Mouse (Mus musculus): Measurements from ENCODE around the gene Hcrtr2. TPM values are rescaled to one million over a fixed set of nuclear protein-coding genes. Genes with fewer than 3 reads are reported as not detected.

The Hcrtr2 gene
- total and polyA plus RNA-seq, 3 experiments, result not detected

- no peaks in the 10 kb centered on the region for H3K79me2 ChIP-seq (ENCODE audit: control insufficient read depth, insufficient read depth, low read length, poor library complexity)
- DNase-seq (ENCODE audit: low read depth, low spot score), result peak; percentile 83
- no peaks in the 10 kb centered on the region for H3K9me3 ChIP-seq (replicated peaks; ENCODE audit: insufficient read depth, low read length)
- no peak overlapping the region for H3K9ac ChIP-seq (ENCODE audit: control insufficient read depth, low read depth, low read length, poor library complexity, severe bottlenecking)
- TF ChIP-seq SMC3 (IDR thresholded peaks at IDR 0.05; ENCODE audit: low read depth, low read length) (peak; percentile 77), GATA1 (IDR thresholded peaks at IDR 0.05; ENCODE audit: low read depth, low read length) (peak; percentile 53; the same call in 1 of the 2 replicates), ELF1 (IDR thresholded peaks at IDR 0.05; ENCODE audit: low read depth, low read length) (no peak), EP300 (IDR thresholded peaks at IDR 0.05; ENCODE audit: low read depth in 1 of 2, low read length in 2 of 2) (no peak), TAL1 (IDR thresholded peaks at IDR 0.05; ENCODE audit: low read length) (no peak), NELFE (IDR thresholded peaks at IDR 0.05; ENCODE audit: low read depth, low read length) (no peak), ZC3H11A (IDR thresholded peaks at IDR 0.05; ENCODE audit: low read depth, low read length) (peak; percentile 69), E2F4 (IDR thresholded peaks at IDR 0.05; ENCODE audit: borderline replicate concordance, low read depth, low read length) (no peak), CTCF (IDR thresholded peaks at IDR 0.05 in 2 of 3, conservative IDR thresholded peaks at IDR 0.05 in 1 of 3; ENCODE audit: control insufficient read depth in 1 of 3, insufficient read depth in 1 of 3, low read depth in 2 of 3, low read length in 3 of 3, poor library complexity in 1 of 3, severe bottlenecking in 1 of 3) (peak; percentile 61 to 80 (median 68)), KAT2A (conservative IDR thresholded peaks at IDR 0.05; ENCODE audit: low read depth, low read length) (no peak), RAD21 (IDR thresholded peaks at IDR 0.05; ENCODE audit: low read depth, low read length) (peak; percentile 71), TBP (IDR thresholded peaks at IDR 0.05; ENCODE audit: low read depth, low read length) (no peak), MEF2A (IDR thresholded peaks at IDR 0.05; ENCODE audit: extremely low read depth, insufficient replicate concordance, low read depth, low read length, poor library complexity, severe bottlenecking) (no peak)
- no peaks in the 10 kb centered on the region; a peak in 1 of 4 replicates for H3K4me1 ChIP-seq (ENCODE audit: control insufficient read depth in 1 of 2, insufficient read depth in 2 of 2, low read length in 2 of 2)
- peaks cover 0 to 8% of the 10 kb centered on the region in 2 experiments; a peak in 1 of 4 replicates for H3K36me3 ChIP-seq (ENCODE audit: control insufficient read depth in 1 of 2, insufficient read depth in 2 of 2, low read length in 2 of 2)
- H3K27me3 ChIP-seq (ENCODE audit: control insufficient read depth in 1 of 2, insufficient read depth in 2 of 2, low read length in 2 of 2), result no peaks in the 10 kb centered on the region
- H3K27ac ChIP-seq (ENCODE audit: control insufficient read depth, low read depth, low read length), result no peak overlapping the region
- peak overlapping the region; percentile 19 to 28; a peak in 2 of 4 replicates for H3K4me3 ChIP-seq (ENCODE audit: control insufficient read depth in 1 of 2, insufficient read depth in 1 of 2, low read depth in 2 of 2, low read length in 2 of 2)
Measured at GRCm38 (mm10) chr9:76236626-76237025, 87.0 kb downstream of the Hcrtr2 start.

GRCm38 (mm10) chr9:76235945-76236503 lies 87.6 kb downstream of the Hcrtr2 start:
- no peaks in the 10 kb centered on the region for H3K9me3 ChIP-seq (replicated peaks; ENCODE audit: insufficient read depth, low read length)
- TF ChIP-seq TBP (IDR thresholded peaks at IDR 0.05; ENCODE audit: low read depth, low read length) (no peak), TAL1 (IDR thresholded peaks at IDR 0.05; ENCODE audit: low read length) (0 out of 2 replicates have a peak, but pooled peaks have one; percentile 17)
- no peaks in the 10 kb centered on the region for H3K27me3 ChIP-seq (ENCODE audit: control insufficient read depth in 1 of 2, insufficient read depth in 2 of 2, low read length in 2 of 2)
- no peaks in the 10 kb centered on the region for H3K79me2 ChIP-seq (ENCODE audit: control insufficient read depth, insufficient read depth, low read length, poor library complexity)
- peak; percentile 63 for DNase-seq (ENCODE audit: low read depth, low spot score)
- peaks cover 0 to 8% of the 10 kb centered on the region in 2 experiments; a peak in 1 of 4 replicates for H3K36me3 ChIP-seq (ENCODE audit: control insufficient read depth in 1 of 2, insufficient read depth in 2 of 2, low read length in 2 of 2)
- H3K27ac ChIP-seq (ENCODE audit: control insufficient read depth, low read depth, low read length), result no peak overlapping the region
- peak overlapping the region in 1 of 2 experiments; percentile 38; a peak in 2 of 4 replicates for H3K4me3 ChIP-seq (ENCODE audit: control insufficient read depth in 1 of 2, insufficient read depth in 1 of 2, low read depth in 2 of 2, low read length in 2 of 2)
- no peaks in the 10 kb centered on the region; a peak in 1 of 4 replicates for H3K4me1 ChIP-seq (ENCODE audit: control insufficient read depth in 1 of 2, insufficient read depth in 2 of 2, low read length in 2 of 2)
- H3K9ac ChIP-seq (ENCODE audit: control insufficient read depth, low read depth, low read length, poor library complexity, severe bottlenecking), result no peak overlapping the region

DNA sequence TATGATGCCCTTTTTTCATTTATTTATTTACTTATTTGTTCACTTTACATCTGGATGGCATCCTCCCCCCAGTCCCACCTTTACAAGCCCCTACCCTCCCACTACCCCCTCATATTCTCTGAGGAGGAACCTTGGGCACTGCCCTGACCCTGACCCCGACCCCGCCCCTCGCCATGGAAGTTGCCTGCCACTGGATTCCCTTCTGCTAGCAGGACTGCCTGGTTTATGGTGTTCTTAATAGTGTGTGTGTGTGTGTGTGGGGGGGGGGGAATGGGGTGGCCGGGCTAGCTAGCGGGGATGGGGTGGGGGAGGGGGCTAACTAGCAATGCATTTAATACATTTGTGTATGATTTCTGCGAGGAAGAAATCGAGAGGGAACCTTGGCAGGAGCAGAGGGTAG lies 88.8 kb downstream of the Hcrtr2 start:
- no peaks in the 10 kb centered on the region; a peak in 1 of 4 replicates for H3K4me1 ChIP-seq (ENCODE audit: control insufficient read depth in 1 of 2, insufficient read depth in 2 of 2, low read length in 2 of 2)
- no peaks in the 10 kb centered on the region for H3K9me3 ChIP-seq (replicated peaks; ENCODE audit: insufficient read depth, low read length)
- H3K27ac ChIP-seq (ENCODE audit: control insufficient read depth, low read depth, low read length), result no peak overlapping the region
- no peaks in the 10 kb centered on the region for H3K27me3 ChIP-seq (ENCODE audit: control insufficient read depth in 1 of 2, insufficient read depth in 2 of 2, low read length in 2 of 2)
- H3K4me3 ChIP-seq (ENCODE audit: control insufficient read depth in 1 of 2, insufficient read depth in 1 of 2, low read depth in 2 of 2, low read length in 2 of 2), result no peak overlapping the region
- H3K79me2 ChIP-seq (ENCODE audit: control insufficient read depth, insufficient read depth, low read length, poor library complexity), result no peaks in the 10 kb centered on the region
- no peak overlapping the region for H3K9ac ChIP-seq (ENCODE audit: control insufficient read depth, low read depth, low read length, poor library complexity, severe bottlenecking)
- TF ChIP-seq UBTF (IDR thresholded peaks at IDR 0.05; ENCODE audit: borderline replicate concordance, insufficient read depth, low read depth, low read length), result no peak
- no peak for DNase-seq (ENCODE audit: low read depth, low spot score)
- H3K36me3 ChIP-seq (ENCODE audit: control insufficient read depth in 1 of 2, insufficient read depth in 2 of 2, low read length in 2 of 2), result peaks cover 0 to 8% of the 10 kb centered on the region in 2 experiments; a peak in 1 of 4 replicates
